Mouse (Mus musculus): ENCODE results near the gene Creb3l4.

Creb3l4 gene

DNA sequence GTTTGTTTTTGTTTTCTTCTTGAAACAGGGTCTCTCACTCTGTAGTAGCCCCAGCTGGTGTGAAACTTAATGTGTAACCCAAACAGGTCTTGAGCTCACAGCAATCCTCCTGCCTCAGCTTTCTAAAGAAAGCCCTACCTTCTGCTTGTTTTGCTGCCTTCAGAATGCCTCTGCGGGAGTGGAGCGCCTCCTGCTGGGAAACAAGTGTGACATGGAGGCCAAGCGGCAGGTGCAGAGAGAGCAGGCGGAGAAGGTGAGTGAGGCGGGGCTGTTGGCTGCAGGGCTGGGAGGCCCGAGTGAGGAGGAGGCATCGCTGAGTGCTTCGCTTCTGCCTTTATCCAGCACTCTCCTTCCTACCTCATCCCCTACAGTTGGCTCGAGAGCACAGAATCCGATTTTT lies 19.0 kb downstream of the Creb3l4 start:
- no peak for DNase-seq

GRCm38 (mm10) chr3:90222941-90223340 lies 20.4 kb downstream of the Creb3l4 start:
- no peak for DNase-seq

- no peak for DNase-seq
Measured at GRCm38 (mm10) chr3:90222455-90222854, 20.9 kb downstream of the Creb3l4 start.

GRCm38 (mm10) chr3:90221123-90221522 lies 22.2 kb downstream of the Creb3l4 start:
- no peak for DNase-seq

DNA sequence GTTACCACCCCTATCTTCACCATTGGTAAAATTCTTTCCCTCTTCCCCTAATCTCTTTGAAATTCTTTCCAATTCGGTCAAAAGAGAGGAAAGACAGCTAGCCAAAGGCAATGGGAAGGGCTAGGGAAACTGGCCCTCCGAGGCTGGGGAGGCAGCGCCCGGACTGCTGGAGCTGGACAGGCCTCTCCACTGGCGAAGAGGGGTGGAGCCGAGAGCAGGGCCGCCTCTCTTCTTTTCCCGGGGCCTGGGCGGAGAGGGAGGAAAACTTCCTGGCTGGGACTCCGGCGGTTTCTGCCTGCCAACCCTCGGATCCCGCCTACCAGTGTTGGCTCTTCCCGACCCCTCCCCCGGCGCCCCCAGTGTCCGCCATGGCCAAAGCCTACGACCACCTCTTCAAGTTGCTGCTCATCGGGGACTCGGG lies 22.8 kb downstream of the Creb3l4 start:
- peak; percentile 56 for DNase-seq

DNA sequence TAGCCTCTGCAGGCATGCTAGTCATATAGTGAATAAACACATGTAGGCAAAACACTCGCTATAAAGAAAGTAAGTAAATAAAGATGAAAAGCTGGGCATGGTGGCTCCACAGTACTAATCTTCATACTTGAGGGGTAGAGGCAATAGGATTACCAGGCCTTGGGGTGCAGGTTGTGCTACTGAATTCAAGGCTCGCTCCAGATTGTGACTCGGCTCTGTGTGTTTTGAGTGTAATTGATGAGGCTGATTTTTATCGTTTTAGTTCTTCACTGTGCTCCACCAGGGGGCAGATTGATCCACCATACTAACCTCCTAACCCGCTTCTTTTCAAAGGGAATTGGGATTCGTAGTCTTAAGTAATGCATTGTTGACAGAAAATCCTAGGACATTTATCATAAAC lies 23.2 kb downstream of the Creb3l4 start:
- DNase-seq: no peak

GRCm38 (mm10) chr3:90215825-90216380 lies 27.4 kb downstream of the Creb3l4 start:
- no peak for DNase-seq

DNA sequence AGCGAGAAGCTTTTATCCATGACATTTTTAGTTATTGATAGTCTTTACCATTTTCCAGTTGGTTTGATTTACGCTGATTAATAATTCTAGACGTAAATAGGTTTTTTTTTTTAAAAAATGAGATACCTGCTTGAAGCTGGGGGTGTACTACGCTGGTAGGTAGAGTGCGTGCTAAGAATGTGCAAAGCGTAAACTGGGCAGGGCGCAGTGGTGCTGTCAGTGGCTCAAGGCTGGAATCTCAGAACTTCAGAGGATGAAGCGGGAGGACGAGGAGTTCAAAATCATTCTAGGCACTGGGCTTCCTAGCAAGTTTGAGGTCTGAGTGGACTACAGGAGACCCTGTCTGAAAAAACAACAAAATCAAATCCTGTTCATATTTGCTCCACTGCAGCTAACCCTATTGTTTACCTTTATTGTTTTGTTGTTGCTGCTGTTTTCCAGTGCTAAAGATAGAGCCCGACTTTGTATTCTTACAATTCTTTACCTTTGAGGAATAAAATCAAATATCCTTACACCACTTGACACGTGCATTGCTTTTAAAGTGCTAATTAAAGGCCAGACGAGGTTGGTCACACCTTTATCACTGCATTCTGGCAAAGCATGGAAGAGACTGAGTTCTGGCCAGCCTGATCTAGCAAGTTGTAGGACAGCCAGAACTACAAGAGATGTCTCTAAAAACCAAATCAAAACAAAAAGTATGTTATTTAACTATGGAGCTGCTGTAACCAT lies 29.2 kb downstream of the Creb3l4 start:
- no peak for DNase-seq

DNA sequence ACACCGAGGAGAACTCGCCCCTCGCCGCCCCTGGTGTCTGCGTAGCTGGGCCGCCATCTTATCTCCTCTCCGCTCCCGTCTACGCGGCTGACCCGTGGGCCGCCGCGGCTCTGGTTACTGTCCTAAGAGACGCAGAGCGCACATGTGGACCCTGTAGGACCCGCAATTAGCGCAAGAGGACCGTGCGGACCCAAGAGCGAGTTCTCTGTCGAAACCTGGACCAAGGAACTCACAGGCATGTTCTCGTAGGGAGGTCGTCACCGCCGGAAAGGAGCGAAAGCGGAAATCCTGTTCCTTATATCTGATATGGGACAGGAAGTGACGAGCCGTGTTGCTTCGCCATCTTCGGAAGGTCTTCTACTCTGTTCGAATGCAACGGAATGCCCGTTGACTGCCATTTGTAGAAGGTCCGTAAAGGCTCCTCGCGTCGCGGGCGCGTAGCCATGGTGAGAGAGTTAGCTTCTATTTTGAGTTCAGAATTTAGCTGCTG lies 29.9 kb downstream of the Creb3l4 start, which contains the start of the genes Rps27 and Rab13:
TSS of gene Rps27 (minus strand) at position 275 of the 490 bp plus-strand sequence.
TSS of gene Rab13 (plus strand) at position 319 of the 490 bp plus-strand sequence.
- DNase-seq: peak; percentile 89

- DNase-seq: peak; percentile 14
Measured at GRCm38 (mm10) chr3:90212723-90213122, 30.6 kb downstream of the Creb3l4 start.

DNA sequence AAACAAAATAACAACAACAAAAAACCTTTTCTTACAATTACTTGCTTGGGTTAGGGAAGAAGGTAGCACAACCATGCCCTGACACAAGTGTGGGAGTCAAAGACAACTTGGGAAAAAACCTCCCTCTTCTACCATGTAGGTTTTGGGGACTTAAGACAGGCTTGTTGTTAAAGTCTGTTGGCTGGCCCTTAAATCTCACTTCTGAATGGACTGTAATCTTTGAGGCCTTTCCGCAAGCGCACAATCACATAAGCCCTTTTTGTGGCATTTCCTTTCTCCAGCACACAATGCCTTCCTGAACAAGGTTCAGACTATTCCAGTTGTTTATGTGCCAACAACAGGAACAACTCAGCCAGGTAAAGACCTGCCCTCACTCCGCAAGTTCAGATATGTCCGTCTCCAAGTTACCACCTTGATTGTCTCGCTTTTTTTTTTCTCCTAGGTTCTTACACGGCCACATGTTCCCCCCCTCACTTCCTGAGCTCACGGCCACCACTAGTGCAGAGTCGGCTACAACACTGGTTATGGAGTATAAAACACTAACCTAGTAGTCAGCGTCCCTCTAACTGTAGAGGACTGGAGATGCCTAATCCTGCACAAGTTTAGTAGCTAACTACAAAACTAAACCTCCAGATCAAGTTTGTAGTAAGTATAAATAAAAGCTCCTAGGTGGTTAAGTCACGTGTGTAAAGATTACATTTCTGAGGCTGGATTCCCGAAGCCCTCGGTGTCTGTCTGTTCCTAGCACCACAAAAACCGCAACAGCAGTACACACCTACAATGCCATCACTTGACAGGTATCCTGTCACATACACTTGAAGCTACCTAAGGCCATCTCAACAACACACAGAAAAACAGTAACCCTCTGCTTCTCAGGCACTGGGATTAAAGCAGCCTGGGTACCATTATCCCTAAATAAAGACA lies 31.6 kb downstream of the Creb3l4 start:
- DNase-seq: no peak

- no peak for DNase-seq
Measured at GRCm38 (mm10) chr3:90209908-90210566, 33.3 kb downstream of the Creb3l4 start.

GRCm38 (mm10) chr3:90208662-90209061 lies 34.6 kb downstream of the Creb3l4 start:
- no peak for DNase-seq

DNA sequence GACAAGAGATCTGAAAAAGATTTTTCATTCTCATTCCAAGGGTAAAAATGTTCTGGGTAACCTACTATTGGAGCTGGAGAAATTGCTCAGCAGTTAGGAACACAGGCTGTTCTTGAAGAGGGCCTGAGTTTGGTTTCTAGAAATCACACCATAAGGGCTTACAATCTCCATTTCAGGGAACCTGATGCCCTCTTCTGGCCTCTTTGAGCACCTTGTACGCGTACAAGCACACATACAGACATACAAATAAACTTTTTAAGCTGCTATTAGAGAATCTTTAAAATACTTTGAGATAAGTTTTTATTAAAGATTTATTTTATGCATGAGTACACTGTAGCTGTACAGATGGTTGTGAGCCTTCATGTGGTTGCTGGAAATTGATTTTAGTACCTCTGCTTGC lies 38.7 kb downstream of the Creb3l4 start:
- no peak for DNase-seq

DNA sequence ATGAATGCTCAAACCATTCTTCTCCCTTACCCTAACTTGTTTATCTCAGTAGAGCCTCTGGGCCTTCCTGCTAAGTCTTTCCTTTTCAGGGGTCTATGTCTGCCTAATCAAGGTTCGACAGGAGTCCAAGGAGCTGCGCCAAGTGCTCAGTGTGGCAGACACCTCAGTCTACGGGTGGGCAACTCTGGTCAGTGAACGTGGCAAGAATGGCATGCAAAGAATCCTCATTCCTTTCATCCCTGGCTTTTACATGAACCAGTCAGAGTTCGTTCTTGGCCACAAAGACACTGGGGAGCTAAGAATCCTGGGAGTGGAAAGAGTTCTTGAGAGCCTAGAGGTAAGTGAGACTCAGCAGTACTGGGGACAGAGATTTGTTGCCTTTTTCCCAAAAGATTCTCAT lies 39.7 kb downstream of the Creb3l4 start:
- no peak for DNase-seq

DNA sequence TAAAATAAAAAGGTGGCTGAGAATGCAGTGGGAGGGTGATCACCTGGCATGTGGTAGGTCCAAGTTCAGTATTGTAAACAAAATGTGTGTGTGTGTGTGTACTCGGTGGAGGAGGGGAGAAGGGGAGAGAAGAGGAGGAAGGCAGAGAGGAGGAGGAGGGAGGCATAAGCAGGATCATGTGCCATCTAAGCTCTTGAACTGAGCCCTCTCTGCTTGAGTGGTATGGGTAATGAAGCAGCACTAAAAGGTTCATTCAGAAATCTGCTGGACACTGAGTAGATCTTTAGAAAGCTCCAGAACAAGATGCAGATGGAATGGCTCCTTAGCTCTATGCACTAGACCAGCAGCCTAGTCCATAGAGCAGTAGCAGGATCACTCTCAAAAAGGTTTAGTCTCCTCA lies 40.4 kb downstream of the Creb3l4 start:
- no peak for DNase-seq

GRCm38 (mm10) chr3:90197548-90197947 lies 45.8 kb downstream of the Creb3l4 start:
- DNase-seq: no peak

DNA sequence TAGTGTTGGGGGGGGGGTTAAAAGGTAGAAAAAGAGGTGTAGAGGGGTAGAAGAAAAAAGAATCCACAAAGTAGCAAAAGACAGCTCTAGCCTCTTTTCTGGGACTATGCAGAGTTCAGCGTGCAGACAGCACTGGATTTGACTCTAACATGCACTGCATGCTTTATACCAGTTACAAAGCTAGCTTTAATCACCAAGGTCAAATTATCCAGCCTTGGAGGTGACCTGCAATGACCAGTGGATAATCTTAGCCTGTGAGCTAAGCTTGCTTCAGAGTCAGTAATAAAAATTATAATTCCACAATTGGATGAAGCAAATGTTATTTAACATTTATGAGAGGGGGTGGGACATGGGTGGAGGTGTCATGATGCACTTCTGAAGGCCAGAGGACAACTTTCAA lies 47.7 kb downstream of the Creb3l4 start:
- DNase-seq: no peak

DNA sequence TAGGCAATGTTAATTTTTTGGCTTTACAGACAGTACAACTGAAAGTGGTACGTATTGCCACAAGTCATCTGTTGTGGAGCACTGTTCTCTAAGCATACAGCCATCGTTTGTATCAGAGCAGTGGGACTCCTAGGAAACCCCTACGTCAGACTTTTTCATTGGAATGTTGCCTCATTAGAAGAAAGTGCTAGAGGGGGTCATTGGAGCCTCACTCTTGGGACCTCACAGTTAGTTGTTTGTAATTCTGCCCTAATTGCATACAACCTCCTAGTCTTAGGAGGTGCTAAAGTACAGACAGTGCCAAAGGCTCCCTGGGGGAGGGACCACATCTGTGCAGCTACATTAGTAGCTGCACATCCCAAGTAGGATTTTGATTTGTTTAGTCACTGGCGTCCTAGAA lies 48.6 kb downstream of the Creb3l4 start:
- DNase-seq: no peak

- no peak for DNase-seq
Measured at GRCm38 (mm10) chr3:90190859-90191510, 52.3 kb downstream of the Creb3l4 start.

All from cerebellum, adult 11-12 months (tissue).